Mouse (Mus musculus): Measurements from ENCODE around the gene Pilrb1. TPM values are rescaled to one million over a fixed set of nuclear protein-coding genes. Genes with fewer than 3 reads are reported as not detected.
"Not testable (repeated sequence)": the region's sequence is repeated elsewhere in the genome, so short reads cannot be mapped to it uniquely, and the experiment has no call there.

Gene Pilrb1
- polyA plus RNA-seq (2014; fragmentation: Nextera tagmentation; extraction: Ambion mirVana), result 0.17 TPM in 1 of 2 replicates, not detected in the other

DNA sequence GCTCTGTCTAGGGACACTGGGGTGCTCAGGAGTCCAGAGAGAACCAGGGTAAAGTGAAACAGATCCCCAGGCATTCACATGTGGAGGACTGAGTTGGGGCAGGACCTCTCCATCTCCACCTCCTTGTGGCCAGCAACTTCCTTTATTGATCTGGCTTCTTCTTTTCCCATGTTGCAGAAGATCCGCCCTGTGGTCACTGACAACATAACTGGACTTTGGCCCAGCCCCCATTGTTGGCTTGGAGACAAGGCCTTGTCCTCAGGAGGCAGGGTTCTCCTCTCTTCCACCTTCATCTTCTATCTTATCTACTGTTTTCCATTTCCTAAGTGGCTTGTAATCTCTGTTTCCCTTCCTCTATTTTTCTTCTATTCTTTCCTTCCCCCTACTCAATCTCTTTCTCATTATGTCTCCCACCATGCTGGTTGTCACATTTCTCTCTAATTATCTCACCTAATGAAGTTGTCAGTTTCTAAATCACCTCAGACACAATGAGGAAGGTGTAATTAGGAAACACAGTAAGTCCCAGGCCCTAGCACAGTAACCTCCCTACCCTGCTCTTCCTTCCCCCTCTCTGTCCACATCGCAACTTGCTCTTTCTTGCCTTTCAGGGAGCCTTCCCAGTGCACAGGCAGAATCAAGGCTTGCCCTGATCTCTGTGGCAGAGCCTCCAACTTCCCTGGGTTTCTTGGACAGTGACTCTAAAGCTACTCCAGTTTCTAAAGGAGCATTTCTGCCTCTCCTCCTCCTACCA, at the start of gene Pilrb1:
TSS of gene Pilrb1 (minus strand) at position 147 of the 751 bp plus-strand sequence.
- ATAC-seq; H3K4me3 ChIP-seq (ENCODE audit: low read depth, low read length); H3K27me3 ChIP-seq (replicated peaks; ENCODE audit: control insufficient read depth, insufficient read depth, low read length); DNase-seq (ENCODE audit: low spot score); H3K9me3 ChIP-seq (replicated peaks; ENCODE audit: control insufficient read depth, low read length); H3K9ac ChIP-seq (ENCODE audit: low read length); H3K4me1 ChIP-seq (ENCODE audit: control insufficient read depth, insufficient read depth, low read length); H3K4me2 ChIP-seq (ENCODE audit: low read length); H3K27ac ChIP-seq (ENCODE audit: low read depth, low read length); H3K36me3 ChIP-seq (ENCODE audit: control insufficient read depth, insufficient read depth, low read length): not testable (repeated sequence)
- WGBS, result 73% methylated on average over 2 of the region's 2 CpGs

DNA sequence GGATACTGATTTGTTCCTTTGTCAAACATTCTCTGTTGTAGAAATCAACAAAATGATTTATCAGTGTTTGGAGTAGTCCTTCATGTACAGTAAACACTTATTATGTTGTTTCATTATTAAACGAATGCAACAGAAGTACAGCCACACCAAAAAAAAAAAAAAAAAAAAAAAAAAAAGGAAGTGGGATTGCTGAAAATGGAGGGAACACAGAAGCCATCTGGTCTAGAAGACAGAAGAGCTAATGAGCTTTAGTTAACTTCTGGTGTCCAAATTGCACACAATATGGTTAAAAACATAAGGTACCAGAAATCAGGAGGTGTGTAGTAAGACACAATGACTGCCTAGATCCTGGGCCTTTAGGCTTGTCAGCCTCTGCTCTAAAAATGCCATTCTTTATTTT, 39.9 kb upstream of the Pilrb1 start:
- no peak for ATAC-seq
- 81% methylated on average over 1 of the region's 1 CpGs for WGBS

GRCm38 (mm10) chr5:137892954-137893353, 35.0 kb upstream of the Pilrb1 start:
- Histone ChIP-seq H3K36me3 (ENCODE audit: control insufficient read depth, insufficient read depth, low read length) (no peaks in the 10 kb centered on the region), H3K27me3 (replicated peaks; ENCODE audit: control insufficient read depth, insufficient read depth, low read length) (no peaks in the 10 kb centered on the region), H3K9ac (ENCODE audit: low read length) (no peak overlapping the region), H3K9me3 (replicated peaks; ENCODE audit: control insufficient read depth, low read length) (no peaks in the 10 kb centered on the region), H3K4me2 (ENCODE audit: low read length) (no peak overlapping the region), H3K27ac (ENCODE audit: low read depth, low read length) (no peak overlapping the region), H3K4me3 (ENCODE audit: low read depth, low read length) (no peak overlapping the region), H3K4me1 (ENCODE audit: control insufficient read depth, insufficient read depth, low read length) (no peaks in the 10 kb centered on the region)
- ATAC-seq (no peak), DNase-seq (ENCODE audit: low spot score) (peak; percentile 1)
- 62% methylated on average over 1 of the region's 1 CpGs for WGBS

More for the DNA sequence above, 39.9 kb upstream of the Pilrb1 start:
- no peak overlapping the region for H3K9ac ChIP-seq (ENCODE audit: low read length)
- H3K36me3 ChIP-seq (ENCODE audit: control insufficient read depth, insufficient read depth, low read length), result no peaks in the 10 kb centered on the region
- H3K27me3 ChIP-seq (replicated peaks; ENCODE audit: control insufficient read depth, insufficient read depth, low read length), result no peaks in the 10 kb centered on the region
- H3K27ac ChIP-seq (ENCODE audit: low read depth, low read length), result no peak overlapping the region
- H3K4me3 ChIP-seq (ENCODE audit: low read depth, low read length), result no peak overlapping the region
- H3K4me2 ChIP-seq (ENCODE audit: low read length), result no peak overlapping the region
- DNase-seq (ENCODE audit: low spot score), result no peak
- no peaks in the 10 kb centered on the region for H3K9me3 ChIP-seq (replicated peaks; ENCODE audit: control insufficient read depth, low read length)
- no peaks in the 10 kb centered on the region for H3K4me1 ChIP-seq (ENCODE audit: control insufficient read depth, insufficient read depth, low read length)

DNA sequence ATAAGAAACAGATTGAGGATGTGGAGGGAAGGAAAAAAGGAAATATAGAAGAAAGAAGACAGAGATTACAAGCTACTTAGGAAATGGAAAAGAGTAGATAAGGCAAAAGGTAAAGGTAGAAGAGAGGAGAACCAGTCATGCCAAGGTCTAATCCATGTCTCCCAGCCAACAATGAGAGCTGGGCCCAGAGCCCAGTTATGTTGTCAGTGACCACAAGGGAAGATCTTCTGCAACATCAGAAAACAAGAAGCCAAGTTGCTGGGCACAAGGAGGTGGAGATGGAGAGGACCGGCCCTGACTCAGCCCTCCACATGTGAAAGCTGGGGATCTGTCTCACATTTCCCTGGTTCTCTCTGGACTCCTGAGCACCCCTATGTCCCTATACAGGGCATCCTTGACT, 29.8 kb upstream of the Pilrb1 start:
- no peak overlapping the region for H3K4me2 ChIP-seq (ENCODE audit: low read length)
- H3K9ac ChIP-seq (ENCODE audit: low read length), result no peak overlapping the region
- H3K4me3 ChIP-seq (ENCODE audit: low read depth, low read length), result no peak overlapping the region
- no peaks in the 10 kb centered on the region for H3K9me3 ChIP-seq (replicated peaks; ENCODE audit: control insufficient read depth, low read length)
- H3K27me3 ChIP-seq (replicated peaks; ENCODE audit: control insufficient read depth, insufficient read depth, low read length), result no peaks in the 10 kb centered on the region
- ATAC-seq, result no peak
- no peak for DNase-seq (ENCODE audit: low spot score)
- no peaks in the 10 kb centered on the region for H3K4me1 ChIP-seq (ENCODE audit: control insufficient read depth, insufficient read depth, low read length)
- no peaks in the 10 kb centered on the region for H3K36me3 ChIP-seq (ENCODE audit: control insufficient read depth, insufficient read depth, low read length)
- WGBS, result 100% methylated on average over 1 of the region's 1 CpGs
- H3K27ac ChIP-seq (ENCODE audit: low read depth, low read length), result no peak overlapping the region

DNA sequence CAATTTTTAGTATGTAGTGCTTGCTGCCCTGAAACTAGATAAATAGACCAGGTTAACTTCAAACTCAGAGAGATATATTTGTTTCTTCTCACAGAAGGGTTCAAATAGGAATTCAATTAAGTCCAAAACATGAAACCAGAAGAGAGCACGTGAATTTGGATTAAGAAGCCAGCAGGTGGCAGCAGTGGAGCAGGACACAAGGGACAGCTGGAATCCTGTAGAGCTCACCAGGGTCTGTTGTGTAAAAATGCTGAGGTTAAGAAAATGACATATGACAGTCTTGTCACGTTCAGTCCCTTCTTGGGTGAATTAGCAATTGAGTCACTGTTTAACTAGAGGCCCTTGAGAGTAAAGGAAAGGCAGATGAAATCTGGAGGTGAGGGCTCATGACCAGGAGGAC, 28.0 kb upstream of the Pilrb1 start:
- DNase-seq (ENCODE audit: low spot score) (peak; percentile 68), ATAC-seq (no peak)
- Histone ChIP-seq H3K4me1 (ENCODE audit: control insufficient read depth, insufficient read depth, low read length) (no peaks in the 10 kb centered on the region), H3K9ac (ENCODE audit: low read length) (no peak overlapping the region), H3K27me3 (replicated peaks; ENCODE audit: control insufficient read depth, insufficient read depth, low read length) (no peaks in the 10 kb centered on the region), H3K4me2 (ENCODE audit: low read length) (no peak overlapping the region), H3K4me3 (ENCODE audit: low read depth, low read length) (no peak overlapping the region), H3K9me3 (replicated peaks; ENCODE audit: control insufficient read depth, low read length) (no peaks in the 10 kb centered on the region), H3K36me3 (ENCODE audit: control insufficient read depth, insufficient read depth, low read length) (no peaks in the 10 kb centered on the region), H3K27ac (ENCODE audit: low read depth, low read length) (no peak overlapping the region)
- WGBS, result 20% methylated on average over 2 of the region's 2 CpGs

GRCm38 (mm10) chr5:137883345-137883744, 25.4 kb upstream of the Pilrb1 start:
- Histone ChIP-seq H3K4me3 (ENCODE audit: low read depth, low read length) (no peak overlapping the region), H3K36me3 (ENCODE audit: control insufficient read depth, insufficient read depth, low read length) (no peaks in the 10 kb centered on the region), H3K9me3 (replicated peaks; ENCODE audit: control insufficient read depth, low read length) (no peaks in the 10 kb centered on the region), H3K4me1 (ENCODE audit: control insufficient read depth, insufficient read depth, low read length) (no peaks in the 10 kb centered on the region), H3K9ac (ENCODE audit: low read length) (no peak overlapping the region), H3K4me2 (ENCODE audit: low read length) (no peak overlapping the region), H3K27ac (ENCODE audit: low read depth, low read length) (no peak overlapping the region), H3K27me3 (replicated peaks; ENCODE audit: control insufficient read depth, insufficient read depth, low read length) (no peaks in the 10 kb centered on the region)
- DNase-seq (ENCODE audit: low spot score) (no peak), ATAC-seq (no peak)
- 91% methylated on average over 3 of the region's 3 CpGs for WGBS

DNA sequence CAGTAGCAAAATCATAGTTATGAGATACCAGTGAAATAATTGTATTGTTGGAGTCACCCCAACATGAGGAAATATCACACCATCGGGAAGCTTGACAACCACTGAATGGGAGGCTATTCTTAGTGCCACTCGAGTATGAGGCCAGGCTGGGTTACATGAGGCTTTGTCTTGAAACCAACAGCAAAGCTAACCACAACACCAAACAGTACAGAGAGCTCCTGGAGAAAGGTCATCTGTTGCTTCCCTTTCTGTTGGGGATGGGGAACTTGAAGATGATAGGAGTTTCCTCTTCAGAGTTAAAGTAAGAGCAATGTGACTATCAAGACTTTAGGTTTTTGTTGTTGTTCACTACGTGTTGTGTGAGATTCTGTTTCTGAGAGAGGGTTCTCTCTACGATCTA, 25.0 kb upstream of the Pilrb1 start:
- 83% methylated on average over 4 of the region's 4 CpGs for WGBS
- ATAC-seq, result no peak

DNA sequence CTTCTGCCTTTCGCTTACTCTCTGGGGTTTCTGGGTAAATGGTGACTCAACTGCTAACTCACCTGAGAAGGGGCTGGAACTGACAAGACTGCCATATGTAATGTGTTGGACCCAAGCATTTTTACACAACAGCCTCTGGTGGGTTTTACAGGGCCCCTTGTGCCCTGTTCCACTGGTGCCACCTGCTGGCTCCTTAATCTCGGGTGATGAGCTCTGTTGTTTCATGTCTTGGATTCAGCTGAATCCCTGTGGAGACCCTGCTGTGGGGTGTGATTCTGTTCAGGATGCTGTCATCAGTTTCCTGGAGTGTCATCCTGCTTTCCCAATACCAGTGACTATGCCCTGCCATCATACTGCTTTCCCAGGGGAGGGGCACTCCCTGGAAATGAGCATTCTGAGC, 20.0 kb upstream of the Pilrb1 start:
- Histone ChIP-seq H3K9me3 (replicated peaks; ENCODE audit: control insufficient read depth, low read length) (no peaks in the 10 kb centered on the region), H3K4me1 (ENCODE audit: control insufficient read depth, insufficient read depth, low read length) (no peaks in the 10 kb centered on the region), H3K27me3 (replicated peaks; ENCODE audit: control insufficient read depth, insufficient read depth, low read length) (no peaks in the 10 kb centered on the region), H3K4me3 (ENCODE audit: low read depth, low read length) (no peak overlapping the region), H3K9ac (ENCODE audit: low read length) (no peak overlapping the region), H3K4me2 (ENCODE audit: low read length) (no peak overlapping the region), H3K27ac (ENCODE audit: low read depth, low read length) (no peak overlapping the region), H3K36me3 (ENCODE audit: control insufficient read depth, insufficient read depth, low read length) (no peaks in the 10 kb centered on the region)
- peak; percentile 10 for DNase-seq (ENCODE audit: low spot score)
- ATAC-seq, result no peak
- 59% methylated on average over 2 of the region's 2 CpGs for WGBS

More for the DNA sequence above, 25.0 kb upstream of the Pilrb1 start:
- DNase-seq (ENCODE audit: low spot score), result no peak
- Histone ChIP-seq H3K9ac (ENCODE audit: low read length) (no peak overlapping the region), H3K4me2 (ENCODE audit: low read length) (no peak overlapping the region), H3K27ac (ENCODE audit: low read depth, low read length) (no peak overlapping the region), H3K4me1 (ENCODE audit: control insufficient read depth, insufficient read depth, low read length) (no peaks in the 10 kb centered on the region), H3K27me3 (replicated peaks; ENCODE audit: control insufficient read depth, insufficient read depth, low read length) (no peaks in the 10 kb centered on the region), H3K9me3 (replicated peaks; ENCODE audit: control insufficient read depth, low read length) (no peaks in the 10 kb centered on the region), H3K4me3 (ENCODE audit: low read depth, low read length) (no peak overlapping the region), H3K36me3 (ENCODE audit: control insufficient read depth, insufficient read depth, low read length) (no peaks in the 10 kb centered on the region)

DNA sequence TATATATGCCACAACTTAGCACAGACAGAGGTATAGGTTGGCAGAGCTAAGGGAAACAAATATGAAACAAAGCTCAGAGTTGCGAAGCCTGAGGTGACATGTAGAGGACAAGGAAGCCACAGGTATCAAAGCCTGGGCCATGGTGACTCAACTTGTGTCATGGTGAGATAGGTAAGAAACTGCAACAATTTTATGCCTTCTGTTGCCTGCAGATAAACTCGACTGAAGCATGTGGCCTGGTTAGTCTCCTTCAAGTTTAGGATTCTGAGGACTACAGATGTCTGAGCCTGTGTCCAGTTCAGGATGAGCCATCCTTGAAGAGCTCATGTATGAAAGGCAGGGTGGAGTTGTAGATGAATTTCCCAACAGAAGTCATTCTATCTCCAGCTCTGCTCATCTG, 17.1 kb upstream of the Pilrb1 start:
- Histone ChIP-seq H3K36me3 (ENCODE audit: control insufficient read depth, insufficient read depth, low read length) (no peaks in the 10 kb centered on the region), H3K4me3 (ENCODE audit: low read depth, low read length) (no peak overlapping the region), H3K27me3 (replicated peaks; ENCODE audit: control insufficient read depth, insufficient read depth, low read length) (no peaks in the 10 kb centered on the region), H3K4me2 (ENCODE audit: low read length) (no peak overlapping the region), H3K27ac (ENCODE audit: low read depth, low read length) (no peak overlapping the region), H3K9me3 (replicated peaks; ENCODE audit: control insufficient read depth, low read length) (no peaks in the 10 kb centered on the region), H3K4me1 (ENCODE audit: control insufficient read depth, insufficient read depth, low read length) (no peaks in the 10 kb centered on the region), H3K9ac (ENCODE audit: low read length) (no peak overlapping the region)
- 86% methylated on average over 2 of the region's 2 CpGs for WGBS
- no peak for DNase-seq (ENCODE audit: low spot score)
- no peak for ATAC-seq
